Mouse (Mus musculus): ENCODE data around the gene Gzmf. TPM values are rescaled to one million over a fixed set of nuclear protein-coding genes. Genes with fewer than 3 reads are reported as not detected.
A peak's percentile ranks its signal among the peaks of the same experiment; 100 is the strongest.
"Not testable (repeated sequence)": the region's sequence is repeated elsewhere in the genome, so short reads cannot be mapped to it uniquely, and the experiment has no call there.

Gzmf gene
- polyA plus RNA-seq, 1 experiment: not detected

GRCm38 (mm10) chr14:56177651-56178050, 33.6 kb downstream of the Gzmf start:
- WGBS: 28% methylated on average over 8 of the region's 8 CpGs

DNA sequence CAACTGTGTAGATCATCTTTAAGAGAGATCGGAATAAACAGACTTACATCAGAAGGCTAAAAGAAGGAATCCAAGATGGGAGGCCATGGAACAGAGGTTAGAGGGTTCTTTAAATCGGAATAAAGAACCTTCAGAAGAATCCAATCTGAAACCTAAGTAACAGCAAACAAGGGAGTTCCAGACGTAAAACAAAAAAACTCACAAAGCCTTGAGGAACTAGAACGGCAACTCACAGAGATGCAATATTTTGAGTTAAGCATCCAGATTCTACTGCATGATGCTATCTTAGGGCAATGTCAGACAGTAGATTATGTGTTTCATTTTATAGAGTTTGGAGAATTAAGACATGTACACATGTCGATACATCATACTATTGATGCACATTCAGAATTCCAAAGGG, 36.7 kb downstream of the Gzmf start, which contains the start of gene Gzmn:
Gene Gzmn (minus strand): TSS at position 101 of the 400 bp plus-strand sequence.
- Histone ChIP-seq H3K27me3 (ENCODE audit: control insufficient read depth, insufficient read depth, low read length) (no peaks in the 10 kb centered on the region), H3K4me3 (replicated peaks; ENCODE audit: insufficient read depth, low read depth, low read length) (no peak within 1 kb of the TSS), H3K27ac (ENCODE audit: insufficient read depth, low read length) (no peak within 1 kb of the TSS), H3K4me1 (ENCODE audit: control insufficient read depth, insufficient read depth, low read length) (peaks cover 4% of the 10 kb centered on the region)
- TF ChIP-seq CTCF (IDR thresholded peaks at IDR 0.05; ENCODE audit: borderline replicate concordance, insufficient read depth, low read depth, low read length) (no peak), POLR2A (IDR thresholded peaks at IDR 0.05; ENCODE audit: borderline replicate concordance, insufficient read depth, low read length) (no peak)
- no peak for DNase-seq
- 94% methylated on average over 5 of the region's 5 CpGs for WGBS

More at GRCm38 (mm10) chr14:56177651-56178050, 33.6 kb downstream of the Gzmf start:
- DNase-seq; H3K27me3 ChIP-seq (ENCODE audit: control insufficient read depth, insufficient read depth, low read length); H3K4me3 ChIP-seq (replicated peaks; ENCODE audit: insufficient read depth, low read depth, low read length); H3K27ac ChIP-seq (ENCODE audit: insufficient read depth, low read length); H3K4me1 ChIP-seq (ENCODE audit: control insufficient read depth, insufficient read depth, low read length): not testable (repeated sequence)
- TF ChIP-seq CTCF (IDR thresholded peaks at IDR 0.05; ENCODE audit: borderline replicate concordance, insufficient read depth, low read depth, low read length): peak; percentile 38; the same call in 1 of the 2 replicates

DNA sequence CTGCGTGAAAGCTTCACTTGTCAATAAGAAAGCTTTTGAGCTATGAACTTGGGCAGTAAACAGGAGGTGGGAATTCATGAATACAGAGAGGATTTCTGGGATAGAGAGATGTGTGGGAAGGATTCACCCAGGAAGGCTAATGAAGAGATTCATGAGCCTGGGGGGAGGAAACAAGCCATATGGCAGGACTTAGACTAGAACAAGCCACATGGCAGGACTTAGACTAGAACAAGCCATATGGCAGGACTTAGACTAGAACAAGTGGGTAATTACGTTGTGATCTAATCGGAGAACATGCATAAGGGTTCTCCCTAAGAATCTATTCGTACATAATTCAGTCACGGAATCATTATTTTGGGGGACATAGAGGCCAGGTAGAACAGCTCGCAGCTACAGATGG, 37.8 kb downstream of the Gzmf start:
- WGBS: 37% methylated on average over 6 of the region's 6 CpGs
- Histone ChIP-seq H3K27ac (ENCODE audit: insufficient read depth, low read length) (no peak overlapping the region), H3K4me1 (ENCODE audit: control insufficient read depth, insufficient read depth, low read length) (peaks cover 4% of the 10 kb centered on the region), H3K4me3 (replicated peaks; ENCODE audit: insufficient read depth, low read depth, low read length) (no peak overlapping the region), H3K27me3 (ENCODE audit: control insufficient read depth, insufficient read depth, low read length) (no peaks in the 10 kb centered on the region)
- peak in 1 of 2 experiments; percentile 28 for DNase-seq
- TF ChIP-seq POLR2A (IDR thresholded peaks at IDR 0.05; ENCODE audit: borderline replicate concordance, insufficient read depth, low read length): no peak
- no peak for TF ChIP-seq CTCF (IDR thresholded peaks at IDR 0.05; ENCODE audit: borderline replicate concordance, insufficient read depth, low read depth, low read length)

- TF ChIP-seq CTCF (IDR thresholded peaks at IDR 0.05; ENCODE audit: borderline replicate concordance, insufficient read depth, low read depth, low read length) (no peak), POLR2A (IDR thresholded peaks at IDR 0.05; ENCODE audit: borderline replicate concordance, insufficient read depth, low read length) (no peak)
- WGBS: 93% methylated on average over 5 of the region's 5 CpGs
Measured at GRCm38 (mm10) chr14:56172744-56173143, 38.5 kb downstream of the Gzmf start.

DNA sequence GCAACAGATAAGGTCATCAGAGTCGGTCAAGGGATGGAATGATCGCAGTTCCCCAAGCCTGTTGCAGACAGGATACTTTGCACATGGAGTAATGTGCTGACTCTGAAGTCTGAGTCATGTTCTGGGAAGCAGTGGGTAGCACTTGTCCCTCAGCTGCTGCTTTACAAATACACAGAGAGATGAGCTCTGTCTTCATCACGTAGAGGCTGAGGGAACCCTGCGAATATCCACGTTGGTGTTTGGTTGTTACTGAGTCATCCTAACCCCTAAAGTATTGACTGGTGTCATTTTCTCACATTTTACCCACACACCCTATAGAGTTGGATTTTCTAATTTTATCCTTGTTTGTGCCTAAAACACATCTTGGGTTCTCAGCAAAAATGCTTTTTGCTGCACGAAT, 43.2 kb downstream of the Gzmf start:
- H3K4me3 ChIP-seq (replicated peaks; ENCODE audit: insufficient read depth, low read depth, low read length): no peak overlapping the region
- H3K4me1 ChIP-seq (ENCODE audit: control insufficient read depth, insufficient read depth, low read length): peaks cover 3% of the 10 kb centered on the region; the same call in 1 of the 2 replicates
- no peaks in the 10 kb centered on the region for H3K27me3 ChIP-seq (ENCODE audit: control insufficient read depth, insufficient read depth, low read length)
- DNase-seq: no peak
- H3K27ac ChIP-seq (ENCODE audit: insufficient read depth, low read length): no peak overlapping the region
- WGBS: 88% methylated on average over 6 of the region's 6 CpGs
- no peak for TF ChIP-seq POLR2A (IDR thresholded peaks at IDR 0.05; ENCODE audit: borderline replicate concordance, insufficient read depth, low read length)
- TF ChIP-seq CTCF (IDR thresholded peaks at IDR 0.05; ENCODE audit: borderline replicate concordance, insufficient read depth, low read depth, low read length): no peak

More at GRCm38 (mm10) chr14:56172744-56173143, 38.5 kb downstream of the Gzmf start:
- peaks cover 4% of the 10 kb centered on the region for H3K4me1 ChIP-seq (ENCODE audit: control insufficient read depth, insufficient read depth, low read length)
- no peak overlapping the region for H3K4me3 ChIP-seq (replicated peaks; ENCODE audit: insufficient read depth, low read depth, low read length)
- DNase-seq: no peak
- H3K27ac ChIP-seq (ENCODE audit: insufficient read depth, low read length): no peak overlapping the region
- no peaks in the 10 kb centered on the region for H3K27me3 ChIP-seq (ENCODE audit: control insufficient read depth, insufficient read depth, low read length)

DNA sequence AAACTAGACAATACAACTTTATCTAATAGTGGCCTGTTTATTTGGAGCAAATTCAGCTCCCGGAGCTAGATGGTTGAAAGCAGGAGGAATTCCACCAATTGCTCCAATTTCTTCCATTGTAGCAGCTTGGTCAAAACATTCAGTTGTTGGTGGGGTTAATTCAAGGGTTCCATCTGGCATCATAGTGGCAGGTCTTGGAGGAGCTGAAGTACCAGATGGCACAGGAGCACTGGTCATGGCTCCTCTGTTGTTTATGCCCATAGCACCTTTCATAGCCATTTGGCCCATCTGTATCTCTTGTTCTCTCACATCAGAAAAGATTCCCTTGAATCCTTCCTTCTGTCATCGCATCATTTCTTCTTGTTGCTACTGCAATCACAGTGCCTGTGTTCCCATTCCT, 49.1 kb downstream of the Gzmf start:
- peak overlapping the region; percentile 16; the same call in 1 of the 2 replicates for H3K27ac ChIP-seq (ENCODE audit: insufficient read depth, low read length)
- H3K4me1 ChIP-seq (ENCODE audit: control insufficient read depth, insufficient read depth, low read length): peaks cover 6% of the 10 kb centered on the region; the same call in 1 of the 2 replicates
- H3K27me3 ChIP-seq (ENCODE audit: control insufficient read depth, insufficient read depth, low read length): no peaks in the 10 kb centered on the region
- peak; percentile 20 to 67 for DNase-seq
- H3K4me3 ChIP-seq (replicated peaks; ENCODE audit: insufficient read depth, low read depth, low read length): no peak overlapping the region
- 19% methylated on average over 2 of the region's 2 CpGs for WGBS
- TF ChIP-seq CTCF (IDR thresholded peaks at IDR 0.05; ENCODE audit: borderline replicate concordance, insufficient read depth, low read depth, low read length): no peak
- no peak for TF ChIP-seq POLR2A (IDR thresholded peaks at IDR 0.05; ENCODE audit: borderline replicate concordance, insufficient read depth, low read length)

DNA sequence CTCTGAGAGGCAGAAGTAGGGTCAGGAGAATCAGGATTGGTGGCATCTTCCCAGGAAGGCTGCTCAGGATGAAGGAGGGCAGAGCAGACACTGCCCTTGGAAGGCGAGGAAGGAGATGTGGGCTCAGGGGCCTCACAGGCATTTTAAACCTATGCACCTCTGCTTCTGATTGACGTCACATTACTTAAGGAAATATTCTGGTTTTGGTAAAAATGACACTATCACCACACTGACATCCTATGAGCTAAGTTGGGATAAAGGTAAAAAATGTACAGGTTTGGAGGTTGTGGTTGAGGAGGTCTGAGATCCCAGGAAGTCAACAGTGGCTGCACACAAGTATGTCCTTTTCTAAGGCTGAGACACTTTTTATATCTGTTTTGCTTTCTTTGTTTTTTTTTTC, 51.7 kb downstream of the Gzmf start, which contains the start of gene Gzmg:
Gene Gzmg (minus strand): TSS at position 101 of the 400 bp plus-strand sequence.
- DNase-seq; H3K4me1 ChIP-seq (ENCODE audit: control insufficient read depth, insufficient read depth, low read length); H3K27me3 ChIP-seq (ENCODE audit: control insufficient read depth, insufficient read depth, low read length); H3K4me3 ChIP-seq (replicated peaks; ENCODE audit: insufficient read depth, low read depth, low read length); H3K27ac ChIP-seq (ENCODE audit: insufficient read depth, low read length): not testable (repeated sequence)
- 92% methylated on average over 2 of the region's 2 CpGs for WGBS

DNA sequence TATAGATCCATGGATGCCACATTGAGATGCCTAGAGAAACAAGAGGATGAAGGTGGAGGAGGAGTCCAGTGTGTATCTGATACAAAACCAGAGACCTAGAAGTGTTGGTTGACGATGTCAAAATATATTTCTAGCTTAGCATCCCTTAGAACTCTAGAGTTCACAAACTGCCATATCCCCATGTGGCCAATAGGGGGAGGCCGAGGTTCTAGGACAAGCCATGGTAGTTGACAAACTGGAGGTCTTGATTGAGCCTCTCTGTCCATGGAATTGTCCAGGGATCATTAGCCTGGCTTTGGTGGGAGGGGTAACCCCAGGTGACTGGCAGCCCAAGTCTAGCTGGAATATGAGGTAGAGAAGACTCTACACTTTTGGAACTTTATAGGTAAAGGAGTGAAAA, 55.9 kb downstream of the Gzmf start:
- Histone ChIP-seq H3K4me3 (replicated peaks; ENCODE audit: insufficient read depth, low read depth, low read length) (no peak overlapping the region), H3K27ac (ENCODE audit: insufficient read depth, low read length) (no peak overlapping the region), H3K4me1 (ENCODE audit: control insufficient read depth, insufficient read depth, low read length) (no peaks in the 10 kb centered on the region), H3K27me3 (ENCODE audit: control insufficient read depth, insufficient read depth, low read length) (no peaks in the 10 kb centered on the region)
- 67% methylated on average over 2 of the region's 2 CpGs for WGBS
- no peak for DNase-seq
- TF ChIP-seq CTCF (IDR thresholded peaks at IDR 0.05; ENCODE audit: borderline replicate concordance, insufficient read depth, low read depth, low read length) (0 out of 2 replicates have a peak, but pooled peaks have one; percentile 8), POLR2A (IDR thresholded peaks at IDR 0.05; ENCODE audit: borderline replicate concordance, insufficient read depth, low read length) (no peak)

Other genes starting within 250 kb of the Gzmf start
- gene Mcpt1, start 193.4 kb downstream of the Gzmf start, polyA plus RNA-seq (2012; rRNA removed): not detected in 2 replicates
- gene Mcpt9, start 180.9 kb downstream of the Gzmf start, polyA plus RNA-seq (2012; rRNA removed): not detected in 2 replicates
- gene Mcpt2, start 169.4 kb downstream of the Gzmf start, polyA plus RNA-seq (2012; rRNA removed): not detected in 2 replicates
- 0.13 TPM in 1 of 2 replicates, not detected in the other for gene Mcpt4, start 149.1 kb downstream of the Gzmf start, polyA plus RNA-seq (2012; rRNA removed)
- not detected in 2 replicates for gene Mcpt8, start 126.1 kb downstream of the Gzmf start, polyA plus RNA-seq (2012; rRNA removed)
- gene Ctsg, start 108.8 kb downstream of the Gzmf start, polyA plus RNA-seq (2012; rRNA removed): not detected in 2 replicates
- not detected in 2 replicates for gene Gzme, start 90.8 kb downstream of the Gzmf start, polyA plus RNA-seq (2012; rRNA removed)
- gene Gzmd, start 78.8 kb downstream of the Gzmf start, polyA plus RNA-seq (2012; rRNA removed): not detected in 2 replicates
- not detected in 2 replicates for gene Gzmg, start 51.8 kb downstream of the Gzmf start, polyA plus RNA-seq (2012; rRNA removed)
- not detected in 2 replicates for gene Gzmn, start 36.8 kb downstream of the Gzmf start, polyA plus RNA-seq (2012; rRNA removed)
- not detected in 2 replicates for gene Gzmc, start 23.2 kb upstream of the Gzmf start, polyA plus RNA-seq (2012; rRNA removed)
- gene Gzmb, start 50.8 kb upstream of the Gzmf start, polyA plus RNA-seq (2012; rRNA removed): 0.14 TPM in 1 of 2 replicates, not detected in the other
- not detected in 2 replicates for gene Atp12a, start 153.7 kb upstream of the Gzmf start, polyA plus RNA-seq (2012; rRNA removed)
- 0.51 and 0.57 TPM in 2 replicates for gene Rnf17, start 191.2 kb upstream of the Gzmf start, polyA plus RNA-seq (2012; rRNA removed)

All from cerebellum, adult 2 months (tissue).